Mouse (Mus musculus): ENCODE measurements at regions not wholly inside any gene's neighbourhood (a gene's known extent, or its start where the extent isn't known, plus 50 kb on each side); places are given as distances from the start of the nearest gene placed in this dataset.

GRCm38 (mm10) chr4:153560193-153560592 lies 77.6 kb upstream of the Ajap1 start:
- Histone ChIP-seq H3K4me1 (ENCODE audit: control insufficient read depth in 1 of 2, insufficient read depth in 2 of 2, low read length in 2 of 2) (no peaks in the 10 kb centered on the region), H3K36me3 (ENCODE audit: control insufficient read depth in 1 of 2, insufficient read depth in 2 of 2, low read length in 2 of 2) (no peaks in the 10 kb centered on the region), H3K27me3 (ENCODE audit: control insufficient read depth in 1 of 2, insufficient read depth in 2 of 2, low read length in 2 of 2) (no peaks in the 10 kb centered on the region), H3K9me3 (replicated peaks; ENCODE audit: insufficient read depth, low read length) (no peaks in the 10 kb centered on the region), H3K4me3 (ENCODE audit: control insufficient read depth in 1 of 2, insufficient read depth in 1 of 2, low read depth in 2 of 2, low read length in 2 of 2) (no peak overlapping the region), H3K9ac (ENCODE audit: control insufficient read depth, low read depth, low read length, poor library complexity, severe bottlenecking) (no peak overlapping the region), H3K27ac (ENCODE audit: control insufficient read depth, low read depth, low read length) (no peak overlapping the region), H3K79me2 (ENCODE audit: control insufficient read depth, insufficient read depth, low read length, poor library complexity) (no peaks in the 10 kb centered on the region)
- DNase-seq (ENCODE audit: low read depth, low spot score) = no peak
- TF ChIP-seq POLR2A (IDR thresholded peaks at IDR 0.05; ENCODE audit: control insufficient read depth in 1 of 2, insufficient read depth in 1 of 2, low read depth in 1 of 2, low read length in 2 of 2, poor library complexity in 1 of 2) = no peak
- TF ChIP-seq SIN3A (IDR thresholded peaks at IDR 0.05; ENCODE audit: low read length) = no peak
- no peak for TF ChIP-seq ELF1 (IDR thresholded peaks at IDR 0.05; ENCODE audit: low read depth, low read length)
- TF ChIP-seq MEF2A (IDR thresholded peaks at IDR 0.05; ENCODE audit: extremely low read depth, insufficient replicate concordance, low read depth, low read length, poor library complexity, severe bottlenecking) = no peak
- no peak for TF ChIP-seq USF2 (IDR thresholded peaks at IDR 0.05; ENCODE audit: borderline replicate concordance in 1 of 2, insufficient read depth in 1 of 2, low read depth in 1 of 2, low read length in 2 of 2)
- TF ChIP-seq ZNF384 (IDR thresholded peaks at IDR 0.05; ENCODE audit: low read depth, low read length) = no peak
- TF ChIP-seq MAFK (IDR thresholded peaks at IDR 0.05; ENCODE audit: borderline replicate concordance, low read depth, low read length) = no peak
- TF ChIP-seq BHLHE40 (IDR thresholded peaks at IDR 0.05; ENCODE audit: borderline replicate concordance, low read depth, low read length) = no peak
- no peak for TF ChIP-seq TBP (IDR thresholded peaks at IDR 0.05; ENCODE audit: low read depth, low read length)
- TF ChIP-seq MAZ (IDR thresholded peaks at IDR 0.05; ENCODE audit: low read depth, low read length) = no peak
- no peak for TF ChIP-seq UBTF (IDR thresholded peaks at IDR 0.05; ENCODE audit: borderline replicate concordance, insufficient read depth, low read depth, low read length)
- no peak for TF ChIP-seq GATA1 (IDR thresholded peaks at IDR 0.05; ENCODE audit: low read depth, low read length)
- no peak for TF ChIP-seq SMC3 (IDR thresholded peaks at IDR 0.05; ENCODE audit: low read depth, low read length)
- TF ChIP-seq HCFC1 (IDR thresholded peaks at IDR 0.05; ENCODE audit: low read depth, low read length) = no peak
- no peak for TF ChIP-seq USF1 (IDR thresholded peaks at IDR 0.05; ENCODE audit: low read depth, low read length)
- TF ChIP-seq TAL1 (IDR thresholded peaks at IDR 0.05; ENCODE audit: low read length) = no peak

DNA sequence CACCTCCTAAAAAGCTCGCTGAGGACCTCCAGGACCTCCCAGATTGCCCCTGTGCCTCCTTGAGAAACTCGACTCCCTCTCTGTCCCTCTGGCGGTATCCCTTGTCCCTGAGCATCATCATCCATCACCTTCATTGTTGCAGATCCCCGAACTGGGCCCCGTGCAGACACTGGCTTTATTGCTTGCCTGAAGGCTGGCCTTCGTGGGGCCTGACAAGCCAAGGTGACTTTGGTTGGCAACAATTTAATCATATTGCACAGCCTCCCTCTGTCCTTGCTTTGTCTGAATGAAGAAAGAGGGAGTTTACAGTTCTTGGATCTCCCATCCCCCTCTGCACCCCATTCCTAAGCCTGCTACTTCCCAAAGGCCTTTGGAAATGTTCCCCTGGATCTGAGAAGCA lies 78.3 kb upstream of the Ajap1 start:
- no peaks in the 10 kb centered on the region for H3K36me3 ChIP-seq (ENCODE audit: control insufficient read depth in 1 of 2, insufficient read depth in 2 of 2, low read length in 2 of 2)
- H3K4me1 ChIP-seq (ENCODE audit: control insufficient read depth in 1 of 2, insufficient read depth in 2 of 2, low read length in 2 of 2) = no peaks in the 10 kb centered on the region
- H3K4me3 ChIP-seq (ENCODE audit: control insufficient read depth in 1 of 2, insufficient read depth in 1 of 2, low read depth in 2 of 2, low read length in 2 of 2) = no peak overlapping the region
- no peaks in the 10 kb centered on the region for H3K79me2 ChIP-seq (ENCODE audit: control insufficient read depth, insufficient read depth, low read length, poor library complexity)
- TF ChIP-seq ZMIZ1 (IDR thresholded peaks at IDR 0.05; ENCODE audit: low read depth, low read length) (no peak), ETS1 (IDR thresholded peaks at IDR 0.05; ENCODE audit: low read depth, low read length) (no peak), UBTF (IDR thresholded peaks at IDR 0.05; ENCODE audit: borderline replicate concordance, insufficient read depth, low read depth, low read length) (no peak), CTCF (IDR thresholded peaks at IDR 0.05 in 2 of 3, conservative IDR thresholded peaks at IDR 0.05 in 1 of 3; ENCODE audit: control insufficient read depth in 1 of 3, insufficient read depth in 1 of 3, low read depth in 2 of 3, low read length in 3 of 3, poor library complexity in 1 of 3, severe bottlenecking in 1 of 3) (no peak), USF2 (IDR thresholded peaks at IDR 0.05; ENCODE audit: borderline replicate concordance in 1 of 2, insufficient read depth in 1 of 2, low read depth in 1 of 2, low read length in 2 of 2) (no peak)
- no peaks in the 10 kb centered on the region for H3K27me3 ChIP-seq (ENCODE audit: control insufficient read depth in 1 of 2, insufficient read depth in 2 of 2, low read length in 2 of 2)
- H3K9me3 ChIP-seq (replicated peaks; ENCODE audit: insufficient read depth, low read length) = no peaks in the 10 kb centered on the region
- no peak for DNase-seq (ENCODE audit: low read depth, low spot score)
- H3K9ac ChIP-seq (ENCODE audit: control insufficient read depth, low read depth, low read length, poor library complexity, severe bottlenecking) = no peak overlapping the region
- H3K27ac ChIP-seq (ENCODE audit: control insufficient read depth, low read depth, low read length) = no peak overlapping the region

All from MEL (cell line).